Mouse (Mus musculus) Patski (cell line): ENCODE results near the gene Orai2. TPM values are rescaled to one million over a fixed set of nuclear protein-coding genes. Genes with fewer than 3 reads are reported as not detected.

Experiments used
- ATAC-seq: fragments of 100-300 bp; one replicate; pipeline ENCODE4 v1.8.0; 2021
- CTCF ChIA-PET: fragments of 350-600 bp; sonication (Branson Sonifier 250); formaldehyde crosslinking; loops from one replicate; lab custom pipeline; 2022; ENCODE audit warnings: inconsistent platforms; lab: Charles Lee
- POLR2A ChIA-PET: fragments of 350-600 bp; sonication (Branson Sonifier 250); formaldehyde crosslinking; loops from one replicate; lab custom pipeline; 2022; ENCODE audit warnings: antibody characterized with exemption, inconsistent platforms; lab: Charles Lee
- DNase-seq: peaks from one replicate; pipeline ENCODE4 v3.0.0-alpha.2; 2011; ENCODE audit warnings: low read depth, low spot score
- H3K27me3 ChIP-seq: fragments of 371-371 bp; one replicate; pipeline ENCODE4 v1.5.1; 2021
- CTCF ChIP-seq: fragments of 100-300 bp; IDR thresholded peaks from one replicate; pipeline ENCODE4 v1.5.1; 2021
- in situ Hi-C: fragments of 300-500 bp; cut with MboI; formaldehyde crosslinking; loops from 3 replicates; pipeline ENCODE4 v1.11.1; 2018; ENCODE audit warnings: low pct_unique_long_range_greater_than_20kb, mixed read lengths
- polyA plus RNA-seq: library from polyadenylated mRNA; unstranded; gene quantifications from one replicate; pipeline ENCODE4 v1.2.3, GENCODE M21; 2021

Orai2 gene
- polyA plus RNA-seq, 1 experiment from 2014 or later: 40.0 TPM

DNA sequence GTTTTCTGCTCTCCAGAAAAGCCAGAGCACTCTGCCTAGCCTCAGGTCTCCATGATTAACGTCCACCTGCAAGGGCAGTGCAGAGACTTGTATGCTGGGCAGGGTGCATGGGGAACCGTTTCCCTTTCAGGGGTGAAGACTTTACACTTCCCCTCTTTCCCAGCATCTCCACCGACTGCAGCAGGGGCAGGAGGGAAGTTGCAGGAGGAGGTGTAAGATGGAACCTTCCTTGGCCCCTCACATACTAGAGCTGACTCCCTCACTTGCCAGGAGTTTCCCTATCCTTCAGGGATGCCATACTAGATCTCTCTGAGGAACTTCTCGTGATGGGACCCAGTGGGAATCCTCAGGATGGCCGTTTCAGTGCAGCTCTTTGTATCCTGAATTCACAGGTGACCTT lies 40.0 kb upstream of the Orai2 start:
- TF ChIP-seq CTCF: no peak
- ChIA-PET CTCF (interaction anchor here (0.9 to 1.7 kb wide), 2 partner anchors 9 to 42 kb away, joined by 4 to 7 read pairs; no protein-coding TSS in a partner anchor), POLR2A (interaction anchor here (0.6 kb wide), 1 partner anchor 214 kb away, joined by 3 read pairs; no protein-coding TSS in a partner anchor)
- ATAC-seq (no peak), DNase-seq (no peak)
- no peaks in the 10 kb centered on the region for H3K27me3 ChIP-seq
- in situ Hi-C loops: no loop called here

DNA sequence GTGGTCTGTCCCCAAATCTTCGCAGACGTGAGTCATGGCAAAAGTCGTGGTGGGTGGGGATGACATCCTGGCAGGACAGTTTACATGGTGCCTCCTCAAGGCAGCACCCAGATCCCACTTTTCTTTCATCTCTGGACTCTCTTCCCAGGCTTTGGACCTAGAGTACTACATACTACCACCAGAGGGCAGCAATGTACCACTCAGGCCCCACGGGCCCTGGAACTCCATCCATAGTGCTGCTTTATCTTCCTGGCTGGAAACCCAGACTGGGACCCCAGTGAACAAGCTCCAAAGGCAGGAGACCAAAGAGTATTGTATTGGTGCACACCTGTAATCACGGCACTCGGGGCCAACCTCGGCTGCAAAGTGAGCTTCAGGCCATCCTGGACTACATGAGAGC lies 31.3 kb upstream of the Orai2 start:
- DNase-seq (no peak), ATAC-seq (peak; percentile 45)
- ChIA-PET CTCF (interaction anchor here (0.6 to 2.3 kb wide), 14 partner anchors 8 to 467 kb away, joined by 3 to 12 read pairs (median 4); no protein-coding TSS in a partner anchor), POLR2A (interaction anchor here (0.6 kb wide), 1 partner anchor 33 kb away, joined by 4 read pairs; no protein-coding TSS in a partner anchor)
- H3K27me3 ChIP-seq: no peaks in the 10 kb centered on the region
- in situ Hi-C loops: no loop called here
- TF ChIP-seq CTCF: peak; percentile 97

DNA sequence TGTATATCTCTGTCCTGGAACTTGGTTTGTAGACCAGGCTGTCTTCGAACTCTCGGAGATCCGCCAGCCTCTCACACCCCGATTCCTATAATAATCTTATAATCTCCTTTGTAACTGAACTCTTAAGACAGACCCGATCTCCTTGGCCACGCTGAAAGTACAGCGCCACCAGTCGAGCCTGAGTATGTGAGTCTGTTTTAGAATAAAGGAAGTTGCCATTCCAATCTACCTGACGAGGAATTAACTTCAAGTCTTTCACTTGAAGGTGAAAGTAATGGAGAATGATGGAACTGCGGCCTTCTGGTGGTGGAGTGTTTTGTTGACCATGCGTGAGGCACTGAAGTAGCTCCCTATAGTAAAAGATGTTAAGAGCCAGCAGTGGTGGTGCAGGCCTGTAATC lies 29.0 kb upstream of the Orai2 start:
- POLR2A ChIA-PET: interaction anchor here (0.6 to 2.3 kb wide), 3 partner anchors 37 to 410 kb away, joined by 3 to 8 read pairs (median 8); no protein-coding TSS in a partner anchor
- TF ChIP-seq CTCF: no peak
- CTCF ChIA-PET: interaction anchor here (0.7 to 3.0 kb wide), 6 partner anchors 12 to 507 kb away, joined by 3 to 26 read pairs (median 3); partner anchors contain the start of gene Sh2b2
- in situ Hi-C loops: loop anchor here (5.0 kb wide), 1 partner anchor 48 kb away; the partner anchor contains the start of gene Sh2b2
- H3K27me3 ChIP-seq: no peaks in the 10 kb centered on the region
- DNase-seq: no peak
- no peak for ATAC-seq

DNA sequence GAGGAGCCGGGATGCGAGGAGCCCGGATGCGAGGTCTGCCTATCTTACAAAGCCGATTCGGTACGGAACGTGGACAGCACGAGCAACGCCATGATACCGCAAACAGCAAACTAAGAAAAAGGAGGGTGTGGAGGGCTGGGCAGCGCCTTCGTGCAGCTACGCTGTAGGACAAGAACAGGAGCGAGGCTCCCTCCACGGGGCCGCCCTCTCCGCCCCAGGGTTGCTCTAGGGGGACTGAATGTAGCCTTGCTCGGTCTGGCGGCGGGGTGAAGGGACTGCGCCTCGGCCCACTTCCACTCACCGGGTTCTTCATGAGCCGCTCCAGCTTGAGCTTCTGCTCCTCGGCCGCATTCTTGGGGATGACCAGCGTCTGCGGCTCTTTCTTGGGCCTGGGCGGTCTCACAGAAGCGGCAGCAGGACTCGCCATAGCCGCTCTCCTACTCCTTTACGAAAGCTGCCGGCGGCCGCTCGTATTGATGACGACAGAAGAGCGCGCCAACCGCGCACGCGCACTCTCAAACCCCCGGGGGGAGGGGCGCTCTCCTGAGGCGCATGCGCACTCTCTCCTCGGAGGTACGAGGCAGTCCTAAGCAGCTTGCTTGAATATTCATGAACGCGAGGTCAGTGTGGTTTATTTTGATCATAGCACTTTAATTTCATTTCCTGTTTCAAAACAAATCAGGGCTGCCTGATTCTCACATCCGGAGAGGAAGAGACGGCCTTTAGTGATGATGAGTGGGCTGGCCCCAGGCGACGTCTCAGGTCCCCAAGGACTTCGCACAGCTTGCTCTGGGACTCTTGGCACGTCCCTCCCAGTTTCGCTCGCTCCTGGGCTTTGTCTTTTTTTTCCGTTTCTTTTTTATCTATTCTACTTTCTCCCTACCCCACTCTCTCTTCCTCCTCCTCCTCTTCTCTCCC lies 28.2 kb upstream of the Orai2 start, which contains the start of gene Prkrip1:
Gene Prkrip1, minus strand, starts transcription at position 490 of the 918 bp plus-strand sequence.
- H3K27me3 ChIP-seq: no peaks in the 10 kb centered on the region
- DNase-seq (peak; percentile 94), ATAC-seq (peak; percentile 69)
- TF ChIP-seq CTCF: no peak
- in situ Hi-C loops: loop anchor here (5.0 kb wide), 1 partner anchor 49 kb away; the partner anchor contains the start of gene Sh2b2
- CTCF ChIA-PET: interaction anchor here (1.1 to 3.0 kb wide), 5 partner anchors 11 to 77 kb away, joined by 3 to 26 read pairs (median 3); partner anchors contain the start of gene Sh2b2
- POLR2A ChIA-PET: interaction anchor here (0.6 to 2.3 kb wide), 4 partner anchors 9 to 54 kb away, joined by 3 to 8 read pairs (median 6); no protein-coding TSS in a partner anchor

- no peak for TF ChIP-seq CTCF
- ATAC-seq (no peak), DNase-seq (no peak)
- ChIA-PET CTCF (no interaction called here), POLR2A (no interaction called here)
- in situ Hi-C loops: no loop called here
- H3K27me3 ChIP-seq: no peaks in the 10 kb centered on the region
Observed at GRCm38 (mm10) chr5:136191870-136192269, 21.4 kb upstream of the Orai2 start.

GRCm38 (mm10) chr5:136186723-136187122 lies 16.2 kb upstream of the Orai2 start:
- in situ Hi-C loops: loop anchor here (5.0 kb wide), 2 partner anchors 49 to 204 kb away; partner anchors contain the start of genes Alkbh4, Lrwd1 and Zp3
- no peaks in the 10 kb centered on the region for H3K27me3 ChIP-seq
- DNase-seq (no peak), ATAC-seq (no peak)
- TF ChIP-seq CTCF: peak; percentile 98
- CTCF ChIA-PET: interaction anchor here (0.8 to 3.4 kb wide), 9 partner anchors 10 to 55 kb away, joined by 3 to 34 read pairs (median 3); partner anchors contain the start of genes Orai2 and Prkrip1
- POLR2A ChIA-PET: interaction anchor here (0.5 to 1.7 kb wide), 3 partner anchors 10 to 71 kb away, joined by 3 to 4 read pairs (median 3); no protein-coding TSS in a partner anchor

GRCm38 (mm10) chr5:136183766-136184165 lies 13.3 kb upstream of the Orai2 start:
- in situ Hi-C loops: no loop called here
- ChIA-PET POLR2A (interaction anchor here (0.7 kb wide), 1 partner anchor 15 kb away, joined by 5 read pairs; the partner anchor contains the start of gene Prkrip1), CTCF (interaction anchor here (1.0 to 1.6 kb wide), 5 partner anchors 10 to 69 kb away, joined by 3 to 7 read pairs (median 3); no protein-coding TSS in a partner anchor)
- no peak for TF ChIP-seq CTCF
- no peaks in the 10 kb centered on the region for H3K27me3 ChIP-seq
- ATAC-seq (no peak), DNase-seq (no peak)

GRCm38 (mm10) chr5:136182830-136183229 lies 12.3 kb upstream of the Orai2 start:
- in situ Hi-C loops: no loop called here
- TF ChIP-seq CTCF: no peak
- H3K27me3 ChIP-seq: no peaks in the 10 kb centered on the region
- ATAC-seq (no peak), DNase-seq (no peak)
- POLR2A ChIA-PET: interaction anchor here (0.6 kb wide), 1 partner anchor 13 kb away, joined by 3 read pairs; the partner anchor contains the start of gene Orai2
- CTCF ChIA-PET: interaction anchor here (1.3 kb wide), 1 partner anchor 9 kb away, joined by 4 read pairs; no protein-coding TSS in a partner anchor

- in situ Hi-C loops: no loop called here
- CTCF ChIA-PET: no interaction called here
Observed at GRCm38 (mm10) chr5:136182049-136182448, 11.5 kb upstream of the Orai2 start.

GRCm38 (mm10) chr5:136181197-136181596 lies 10.7 kb upstream of the Orai2 start:
- no peak for TF ChIP-seq CTCF
- no peaks in the 10 kb centered on the region for H3K27me3 ChIP-seq
- ChIA-PET POLR2A (interaction anchor here (1.5 kb wide), 1 partner anchor 11 kb away, joined by 3 read pairs; the partner anchor contains the start of gene Orai2), CTCF (interaction anchor here (1.0 kb wide), 1 partner anchor 9 kb away, joined by 4 read pairs; no protein-coding TSS in a partner anchor)
- in situ Hi-C loops: no loop called here
- DNase-seq: no peak
- no peak for ATAC-seq

More at GRCm38 (mm10) chr5:136182049-136182448, 11.5 kb upstream of the Orai2 start:
- POLR2A ChIA-PET: interaction anchor here (0.5 to 0.6 kb wide), 2 partner anchors 12 to 1103 kb away, joined by 3 to 6 read pairs; partner anchors contain the start of gene Orai2
- ATAC-seq: no peak
- no peak for DNase-seq
- H3K27me3 ChIP-seq: no peaks in the 10 kb centered on the region
- no peak for TF ChIP-seq CTCF
